Mouse (Mus musculus): ENCODE measurements around the gene Ifi203. TPM values are rescaled to one million over a fixed set of nuclear protein-coding genes. Genes with fewer than 3 reads are reported as not detected.

The Ifi203 gene
- polyA plus RNA-seq (2012; rRNA removed) = 1.2 and 2.2 TPM in 2 replicates

GRCm38 (mm10) chr1:173941924-173942779 is at the start of gene Ifi203, which contains the start of gene Mndal:
Ifi203 (minus strand) TSS chr1:173942672.
Mndal (minus strand) TSS chr1:173942491.

GRCm38 (mm10) chr1:173982694-173983305 is 40.3 kb upstream of the Ifi203 start, which contains the start of gene Ifi202b:
Ifi202b (minus strand) TSS chr1:173982744.

GRCm38 (mm10) chr1:173912548-173913255 is 29.8 kb downstream of the Ifi203 start, which contains the start of gene Ifi211:
Ifi211 (minus strand) TSS chr1:173913046.

Other genes starting within 250 kb of the Ifi203 start
- 0.65 and 0.84 TPM in 2 replicates for gene Ifi207, start 200.9 kb downstream of the Ifi203 start, polyA plus RNA-seq (2012; rRNA removed)
- 0.63 and 0.70 TPM in 2 replicates for gene Ifi204, start 175.7 kb downstream of the Ifi203 start, polyA plus RNA-seq (2012; rRNA removed)
- 0.36 and 0.41 TPM in 2 replicates for gene Ifi211, start 29.6 kb downstream of the Ifi203 start, polyA plus RNA-seq (2012; rRNA removed)
- 2.8 and 4.0 TPM in 2 replicates for gene Mndal, start 181 bp downstream of the Ifi203 start, polyA plus RNA-seq (2012; rRNA removed)
- gene Ifi202b, start 40.1 kb upstream of the Ifi203 start, polyA plus RNA-seq (2012; rRNA removed) = not detected in 2 replicates
- 0.04 and 1.9 TPM in 2 replicates for gene Ifi205, start 89.1 kb upstream of the Ifi203 start, polyA plus RNA-seq (2012; rRNA removed)
- not detected in 2 replicates for gene Olfr433, start 98.0 kb upstream of the Ifi203 start, polyA plus RNA-seq (2012; rRNA removed)
- gene Olfr432, start 106.5 kb upstream of the Ifi203 start, polyA plus RNA-seq (2012; rRNA removed) = not detected in 2 replicates
- not detected in 2 replicates for gene Olfr430, start 123.9 kb upstream of the Ifi203 start, polyA plus RNA-seq (2012; rRNA removed)
- gene Olfr429, start 141.7 kb upstream of the Ifi203 start, polyA plus RNA-seq (2012; rRNA removed) = not detected in 2 replicates
- not detected in 2 replicates for gene Olfr427, start 154.2 kb upstream of the Ifi203 start, polyA plus RNA-seq (2012; rRNA removed)
- gene Olfr231, start 178.5 kb upstream of the Ifi203 start, polyA plus RNA-seq (2012; rRNA removed) = not detected in 2 replicates
- not detected in 2 replicates for gene Olfr424, start 188.8 kb upstream of the Ifi203 start, polyA plus RNA-seq (2012; rRNA removed)
- not detected in 2 replicates for gene Olfr420, start 213.0 kb upstream of the Ifi203 start, polyA plus RNA-seq (2012; rRNA removed)
- 0.01 and 0.03 TPM in 2 replicates for gene Spta1, start 230.1 kb upstream of the Ifi203 start, polyA plus RNA-seq (2012; rRNA removed)